22 mouse cellular contexts compared by ENCODE assay signal in the genomic region with DNA sequence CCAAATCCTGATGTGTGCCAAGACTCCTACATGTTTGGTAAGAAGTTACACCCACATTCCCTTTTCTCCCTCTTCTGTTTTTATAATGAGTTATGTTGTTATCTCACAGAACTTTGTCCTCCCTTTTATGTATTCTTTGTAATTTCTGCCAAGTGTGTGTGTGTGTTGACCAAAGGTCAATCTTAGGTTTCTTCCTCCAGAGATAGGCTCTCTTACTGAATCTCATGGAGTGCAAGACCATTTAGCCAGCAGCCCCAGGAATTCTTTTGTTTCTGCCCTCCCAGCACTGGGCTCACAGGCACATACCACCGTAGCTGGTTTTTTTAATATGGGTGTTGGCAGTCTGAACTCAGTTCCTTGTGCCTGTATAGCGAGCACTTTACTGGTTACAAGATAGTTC.
"Had no signal": no experiment of that assay in that cellular context is flagged by ENCODE, and none has a peak within 500 bp of the region (broad histone marks: within the 10 kb centered on the region; RNA-seq: fewer than 3 reads in every experiment).

No protein-coding gene starts in this region.

- H3K4me2 ChIP-seq: kidney, embryonic 15.5 days; limb, embryonic 12.5 days; limb, embryonic 15.5 days; liver, embryonic 13.5 days; midbrain, embryonic 12.5 days; midbrain, embryonic 15.5 days; neural tube, embryonic 12.5 days; neural tube, embryonic 15.5 days had no signal

- H3K9ac ChIP-seq: kidney, embryonic 15.5 days; limb, embryonic 12.5 days; limb, embryonic 15.5 days; liver, embryonic 13.5 days; midbrain, embryonic 12.5 days; midbrain, embryonic 15.5 days; neural tube, embryonic 12.5 days; neural tube, embryonic 15.5 days had no signal

- H3K4me3 ChIP-seq: kidney, embryonic 15.5 days; layer of hippocampus, adult 2 months; limb, embryonic 12.5 days; limb, embryonic 15.5 days; liver, embryonic 13.5 days; midbrain, embryonic 12.5 days; midbrain, embryonic 15.5 days; neural tube, embryonic 12.5 days; neural tube, embryonic 15.5 days had no signal

- H3K27me3 ChIP-seq: limb, embryonic 12.5 days; limb, embryonic 15.5 days; liver, embryonic 13.5 days; midbrain, embryonic 12.5 days; midbrain, embryonic 15.5 days; neural tube, embryonic 12.5 days; neural tube, embryonic 15.5 days had no signal

- H3K9me3 ChIP-seq: kidney, embryonic 15.5 days; limb, embryonic 12.5 days; limb, embryonic 15.5 days; liver, embryonic 13.5 days; midbrain, embryonic 12.5 days; midbrain, embryonic 15.5 days; neural tube, embryonic 12.5 days; neural tube, embryonic 15.5 days had no signal

- H3K27ac ChIP-seq: kidney, embryonic 15.5 days; layer of hippocampus, adult 2 months; limb, embryonic 12.5 days; limb, embryonic 15.5 days; liver, embryonic 13.5 days; macrophage; midbrain, embryonic 12.5 days; midbrain, embryonic 15.5 days; neural tube, embryonic 12.5 days; neural tube, embryonic 15.5 days had no signal

- H3K36me3 ChIP-seq: kidney, embryonic 15.5 days; limb, embryonic 12.5 days; limb, embryonic 15.5 days; liver, embryonic 13.5 days; midbrain, embryonic 12.5 days; midbrain, embryonic 15.5 days; neural tube, embryonic 12.5 days; neural tube, embryonic 15.5 days had no signal

- DNase-seq: kidney, adult 11 months; kidney, adult 8-10 months; kidney, postnatal 10 days; kidney, postnatal 36 days; layer of hippocampus, adult 9-11 months; left cerebral cortex, postnatal 4 days; liver, embryonic 13.5 days; lung, adult 2 months; retina, postnatal 1 day; right cerebral cortex, postnatal 25 days; thymus, adult 2 months; thymus, postnatal 14 days; thymus, postnatal 4 days had no signal

- ATAC-seq: midbrain, embryonic 15.5 days had no signal

- H3K4me1 ChIP-seq: kidney, embryonic 15.5 days; limb, embryonic 12.5 days; limb, embryonic 15.5 days; liver, embryonic 13.5 days; midbrain, embryonic 15.5 days; neural tube, embryonic 12.5 days; neural tube, embryonic 15.5 days had no signal
